Mouse (Mus musculus) gastrocnemius, postnatal 10 days (tissue): ENCODE data around the gene Cfap298. TPM values are rescaled to one million over a fixed set of nuclear protein-coding genes. Genes with fewer than 3 reads are reported as not detected.

Experiments used
- DNase-seq: peaks from one replicate; pipeline ENCODE4 v3.0.0; 2021; ENCODE audit warnings: mixed read lengths
- long read RNA-seq, 2 experiments: library from polyadenylated mRNA; stranded (forward); transcript quantifications; one replicate each; pipeline ENCODE4 v2.0.0; 2021
- total RNA-seq, 2 experiments: library from RNA; stranded (reverse); gene quantifications; 2 replicates each; pipeline ENCODE4 v1.2.3; 2021

The Cfap298 gene
- 10 to 100 TPM; 23.8 to 27.0 TPM for total RNA-seq
- long read RNA-seq, experiment 1, transcript Cfap298-201 (7 exons, 1,430 nt): major isoform, 37 of 39 reads
- long read RNA-seq, experiment 1, partial matches to known transcripts: 2 of 39 reads
- long read RNA-seq, experiment 1, other reads (novel, unspliced or antisense): 0 of 39 reads
- long read RNA-seq, experiment 2, transcript Cfap298-201 (7 exons, 1,430 nt): major isoform, 43 of 43 reads
- long read RNA-seq, experiment 2, partial matches to known transcripts: 0 of 43 reads
- long read RNA-seq, experiment 2, other reads (novel, unspliced or antisense): 0 of 43 reads

DNA sequence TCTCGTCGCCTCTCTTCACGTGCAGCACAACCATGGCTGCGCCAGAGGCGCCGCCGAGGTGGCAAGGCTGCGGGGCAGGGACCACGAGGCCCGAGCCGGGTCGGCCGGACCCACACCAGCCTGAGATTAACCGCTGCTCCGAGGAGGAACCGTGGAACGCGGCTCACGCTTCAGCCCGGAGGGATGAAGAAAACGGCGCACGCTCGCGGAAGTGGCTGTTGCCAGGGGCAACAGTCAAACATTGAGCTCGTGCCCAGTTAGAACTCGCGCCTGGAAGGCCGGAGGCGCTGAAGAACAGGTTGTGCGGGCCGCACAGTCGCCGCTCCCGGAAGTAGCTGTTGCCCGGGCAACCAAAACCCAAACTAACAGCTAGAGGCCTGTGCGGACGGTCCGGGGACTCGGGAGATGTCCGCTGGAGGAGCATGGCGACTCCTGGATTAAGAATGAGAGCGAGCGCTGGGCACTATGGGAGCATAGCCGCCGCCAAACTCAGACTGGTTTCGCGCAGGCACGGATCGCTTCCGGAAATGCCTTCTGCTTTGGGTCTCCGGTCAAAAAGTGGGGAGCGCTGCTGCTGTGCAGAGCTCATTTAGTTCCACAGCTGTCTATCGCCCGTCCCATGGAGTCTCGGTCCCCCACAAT, at the start of gene Cfap298:
Gene Cfap298, minus strand, starts transcription at position 428 of the 642 bp plus-strand sequence.
- peak; percentile 91 for DNase-seq

DNA sequence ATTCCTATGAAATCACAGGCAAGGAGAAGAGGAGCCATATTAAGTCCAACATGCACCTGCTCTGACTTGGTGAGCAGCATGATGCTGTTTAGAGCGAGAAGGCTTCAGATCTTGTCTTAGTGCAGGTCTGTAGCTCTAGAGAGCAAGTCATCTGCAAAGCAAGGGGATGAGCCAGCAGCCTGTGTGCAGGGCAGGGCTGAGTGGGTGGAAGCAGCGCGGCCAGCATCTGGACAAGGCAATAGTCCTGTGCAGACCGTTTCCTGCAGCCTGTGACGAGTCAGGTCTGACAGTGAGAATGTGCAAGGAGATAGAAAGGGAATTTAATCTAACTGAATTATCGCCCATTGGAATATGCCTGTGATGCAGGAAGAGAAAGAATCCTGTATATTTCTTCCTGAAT, 36.1 kb upstream of the Cfap298 start:
- no peak for DNase-seq

GRCm38 (mm10) chr16:90966241-90966640, 31.3 kb upstream of the Cfap298 start:
- no peak for DNase-seq

- DNase-seq: no peak
These were observed 29.4 kb upstream of the Cfap298 start for GRCm38 (mm10) chr16:90964302-90964701.

DNA sequence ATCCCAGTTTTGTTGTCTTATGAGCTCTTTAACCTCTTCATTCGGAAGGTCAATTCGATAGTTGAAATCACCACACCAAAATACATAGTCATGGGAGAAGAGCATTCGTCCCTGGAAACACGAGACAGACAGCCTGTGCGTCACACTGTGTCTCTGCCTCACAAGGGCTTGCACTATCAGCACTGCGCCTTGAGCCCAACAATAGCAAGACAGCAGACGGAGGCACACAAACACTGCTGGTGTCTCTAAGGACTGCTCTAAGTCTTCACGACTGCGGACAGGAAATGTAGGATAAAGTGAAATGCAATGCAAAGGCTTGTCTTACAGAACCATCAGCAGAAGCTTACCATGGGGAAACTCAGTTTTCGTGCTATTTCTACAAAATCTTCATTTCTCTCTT, 29.0 kb upstream of the Cfap298 start:
- DNase-seq: no peak

DNA sequence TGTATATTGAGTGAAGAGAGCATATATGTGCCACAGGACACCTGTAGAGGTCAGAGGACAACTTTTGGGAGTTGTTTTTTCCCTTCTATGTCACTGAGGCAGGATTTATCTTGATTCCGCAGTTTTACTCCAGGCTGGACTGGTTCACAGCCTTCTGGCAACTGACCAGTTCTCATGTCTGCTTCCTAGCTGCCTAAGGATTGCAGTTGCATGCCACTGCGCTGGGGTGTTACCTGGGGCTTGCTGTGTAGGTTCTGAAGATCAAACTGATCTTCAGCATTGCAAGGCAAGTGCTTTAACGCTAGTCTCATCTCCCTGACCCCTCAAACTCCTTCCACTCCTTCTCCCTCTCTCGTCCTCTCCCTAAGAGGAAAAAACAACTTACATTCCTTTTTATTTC, 28.3 kb upstream of the Cfap298 start:
- DNase-seq: no peak

DNA sequence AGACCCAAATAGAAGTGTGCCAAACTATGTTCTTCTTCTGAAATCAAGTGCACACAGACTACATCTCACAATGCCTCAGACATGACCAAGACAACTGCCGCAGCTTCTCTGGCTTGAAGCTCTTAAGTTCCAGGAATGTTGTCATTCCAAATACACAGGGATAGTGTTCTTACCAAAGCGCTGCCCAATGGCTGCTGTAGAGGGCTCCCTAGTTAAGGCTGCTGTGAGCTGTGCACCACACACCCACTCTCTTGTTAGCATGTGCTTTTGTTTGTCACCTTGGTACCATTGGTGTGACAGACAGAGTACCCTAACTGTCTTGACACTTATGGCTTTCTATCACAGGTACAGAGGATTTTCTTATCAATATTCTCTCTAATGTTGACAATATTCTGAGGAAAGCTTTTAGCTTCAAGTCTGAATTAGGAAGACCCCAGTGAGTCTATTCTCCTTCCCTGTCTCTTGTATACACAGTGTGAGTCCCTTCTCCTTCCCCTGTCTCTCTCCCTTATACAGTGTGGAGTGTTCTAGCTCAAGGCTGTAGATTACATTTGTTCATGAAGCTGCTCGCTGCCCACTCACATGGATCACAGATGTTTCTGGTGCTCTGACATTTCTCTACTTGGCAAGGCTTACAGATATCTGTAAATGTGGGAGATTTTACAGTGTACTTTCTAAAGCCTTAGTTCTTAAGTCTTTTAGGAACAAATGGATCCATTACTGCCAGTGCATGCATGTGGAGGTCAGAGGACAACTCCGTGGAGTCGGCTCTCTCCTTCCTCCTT, 23.6 kb upstream of the Cfap298 start:
- DNase-seq: no peak

DNA sequence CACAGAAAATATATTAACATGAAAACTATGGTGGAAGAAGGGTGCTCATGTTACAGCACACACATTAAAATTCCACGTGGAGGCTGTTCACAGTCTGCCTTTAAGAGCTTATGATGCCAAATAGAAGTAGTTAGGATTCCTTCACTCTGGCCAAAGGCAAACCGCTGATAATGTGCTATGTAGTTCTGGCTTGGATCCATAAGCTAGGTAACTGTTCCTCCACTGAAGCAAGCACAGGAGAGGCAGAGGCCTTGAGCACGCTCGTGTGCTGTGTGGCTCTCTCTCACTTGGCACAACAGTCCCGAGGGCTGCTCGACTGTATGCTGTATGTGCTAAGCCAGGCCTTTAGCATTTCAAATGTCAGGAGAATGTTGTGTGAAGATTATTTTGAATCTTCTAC, 20.6 kb upstream of the Cfap298 start:
- DNase-seq: no peak

DNA sequence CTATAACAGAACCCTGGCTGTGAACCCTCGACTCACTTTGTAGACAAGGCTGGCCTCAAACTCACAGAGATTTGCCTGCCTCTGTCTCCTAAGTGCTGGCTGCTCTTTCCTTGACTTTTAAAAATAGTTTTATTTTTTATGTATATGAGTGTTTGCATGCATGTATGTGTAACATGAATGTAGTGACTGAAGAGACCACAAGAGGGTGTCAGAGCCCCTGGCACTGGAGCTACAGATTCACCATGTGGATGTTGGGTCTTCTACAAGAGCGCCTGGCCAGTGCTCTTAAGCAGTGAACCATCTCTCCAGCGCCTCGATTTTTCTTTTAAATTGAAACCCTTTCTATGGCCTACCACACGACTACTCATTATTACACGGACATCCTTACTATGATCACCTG, 18.9 kb upstream of the Cfap298 start:
- no peak for DNase-seq

DNA sequence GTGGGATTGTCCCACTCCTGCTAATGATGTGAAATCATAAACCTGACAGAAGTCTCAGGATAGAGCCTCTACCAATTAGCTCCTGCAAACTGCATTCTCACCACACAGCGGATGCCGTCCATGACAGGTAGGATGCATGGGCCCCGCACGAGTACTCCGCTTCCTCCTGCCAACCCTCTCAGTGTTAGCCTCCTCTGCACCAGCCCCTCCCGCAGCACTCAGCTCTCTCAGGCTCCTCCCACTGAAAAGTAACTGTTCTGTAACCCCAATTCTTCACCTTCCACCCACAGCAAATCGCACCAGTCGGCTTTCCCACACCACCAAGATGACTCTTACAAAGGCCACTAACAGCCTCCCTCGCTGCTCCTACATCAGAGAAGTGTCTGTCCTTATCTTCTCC, 18.2 kb upstream of the Cfap298 start:
- no peak for DNase-seq

- DNase-seq: no peak
These were observed 15.5 kb upstream of the Cfap298 start for GRCm38 (mm10) chr16:90950354-90950963.

GRCm38 (mm10) chr16:90946977-90947376, 12.1 kb upstream of the Cfap298 start:
- DNase-seq: no peak

- DNase-seq: no peak
These were observed 6.3 kb upstream of the Cfap298 start for GRCm38 (mm10) chr16:90941246-90941645.

- DNase-seq: peak; percentile 67
These were observed 674 bp downstream of the Cfap298 start for GRCm38 (mm10) chr16:90934193-90934686.

DNA sequence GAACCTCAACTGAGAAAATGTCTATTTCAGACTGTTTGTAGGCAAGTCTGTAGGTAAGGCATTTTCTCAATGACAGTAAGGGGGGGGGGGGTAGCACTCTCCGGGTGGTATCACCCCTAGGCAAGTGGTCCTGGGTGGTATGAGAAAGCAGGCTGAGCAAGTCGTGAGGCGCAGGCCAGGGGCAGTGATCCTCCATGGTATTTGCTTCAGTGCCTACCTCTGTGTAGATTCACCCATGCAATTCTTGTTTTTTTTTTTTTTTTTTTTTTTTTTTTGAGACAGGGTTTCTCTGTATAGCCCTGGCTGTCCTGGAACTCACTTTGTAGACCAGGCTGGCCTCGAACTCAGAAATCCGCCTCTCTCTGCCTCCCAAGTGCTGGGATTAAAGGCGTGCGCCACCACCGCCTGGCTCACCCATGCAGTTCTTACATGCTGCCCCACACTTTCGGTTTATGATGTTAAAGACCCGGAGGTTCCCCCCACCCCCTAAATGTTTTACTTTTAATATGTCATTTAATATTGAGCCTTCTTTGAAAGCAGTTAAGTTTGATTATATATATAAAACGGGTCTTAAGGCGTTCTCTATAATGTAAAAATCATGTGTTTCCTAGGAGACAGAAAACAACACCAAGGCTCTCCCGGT, 1.3 kb downstream of the Cfap298 start:
- DNase-seq: no peak

DNA sequence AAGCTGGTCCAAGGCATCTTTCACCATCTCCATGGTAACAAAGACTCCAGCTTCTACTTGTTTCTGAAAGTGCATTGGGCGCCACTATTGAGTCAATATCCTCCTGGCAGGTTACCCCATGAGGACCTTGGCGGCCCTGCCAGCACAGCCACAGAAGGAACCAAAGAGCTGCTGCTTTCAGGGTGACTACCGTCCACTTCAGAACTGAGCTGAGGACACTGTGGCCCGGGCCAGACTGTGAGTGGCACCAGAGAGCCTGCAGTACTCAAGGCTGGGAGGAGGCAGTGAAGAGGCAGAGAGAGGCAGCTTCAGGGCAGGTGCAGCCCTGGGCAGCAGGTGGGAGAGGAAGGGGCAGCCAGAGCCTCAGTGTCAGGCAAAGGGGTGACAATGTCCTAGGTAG, 7.5 kb downstream of the Cfap298 start:
- no peak for DNase-seq

DNA sequence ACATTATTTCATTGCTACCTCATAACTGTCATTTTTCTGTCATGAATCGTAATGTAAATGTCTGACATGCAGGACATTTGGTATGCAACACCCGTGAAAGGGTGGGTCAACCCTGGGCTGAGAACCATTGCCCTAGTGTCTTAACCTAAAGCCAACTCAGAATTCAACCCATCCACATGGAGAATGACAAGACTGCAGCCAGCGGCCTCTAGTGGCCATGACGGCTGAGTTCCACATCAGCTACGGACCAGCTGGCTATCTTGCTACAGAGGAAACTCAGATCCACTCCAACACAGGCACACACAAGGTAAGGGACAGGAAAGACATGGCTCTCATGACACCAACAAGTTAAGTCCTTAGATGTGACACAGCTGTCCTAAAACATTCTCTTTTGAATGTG, 9.5 kb downstream of the Cfap298 start:
- peak; percentile 70 for DNase-seq

DNA sequence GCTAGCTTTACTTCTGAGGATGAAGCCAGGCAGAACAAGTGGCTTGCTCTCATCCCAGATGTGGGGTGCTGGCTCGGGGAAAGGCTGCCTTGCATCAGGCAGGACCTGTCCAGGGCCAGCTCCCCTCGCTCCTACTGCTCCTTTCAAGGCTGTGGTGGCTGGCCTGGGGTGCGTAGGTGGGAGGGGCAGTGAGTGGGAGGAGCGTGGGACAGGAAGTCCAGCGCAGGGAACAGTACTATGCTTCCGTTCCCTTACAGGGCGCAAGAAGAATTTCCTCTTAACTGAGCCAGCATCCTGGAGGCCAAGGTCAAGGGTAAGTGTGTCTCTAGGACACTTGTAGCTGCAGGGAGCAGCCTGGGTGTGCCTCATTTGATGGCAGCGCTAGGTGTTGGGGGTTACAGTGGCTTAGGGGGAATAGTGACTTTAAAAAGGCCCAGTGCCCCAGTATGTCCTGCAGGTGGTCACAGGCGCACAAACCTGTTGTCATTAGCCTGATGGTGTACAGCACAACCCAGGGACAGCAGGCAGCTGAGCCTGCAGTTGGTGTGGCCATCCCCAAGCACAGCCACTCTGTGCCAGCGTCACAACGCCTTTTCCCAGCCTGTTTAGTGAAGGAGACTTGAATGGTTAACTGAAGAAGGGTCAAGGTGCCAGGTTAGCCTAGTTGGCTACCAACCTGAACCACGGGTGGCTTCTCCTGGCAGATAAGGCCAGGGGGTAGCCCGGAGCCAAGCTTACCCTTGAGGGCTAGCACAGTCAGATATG, 10.1 kb downstream of the Cfap298 start:
- DNase-seq: no peak

- no peak for DNase-seq
These were observed 13.3 kb downstream of the Cfap298 start for GRCm38 (mm10) chr16:90921471-90922159.

- DNase-seq: no peak
These were observed 17.8 kb downstream of the Cfap298 start for GRCm38 (mm10) chr16:90917156-90917555.

DNA sequence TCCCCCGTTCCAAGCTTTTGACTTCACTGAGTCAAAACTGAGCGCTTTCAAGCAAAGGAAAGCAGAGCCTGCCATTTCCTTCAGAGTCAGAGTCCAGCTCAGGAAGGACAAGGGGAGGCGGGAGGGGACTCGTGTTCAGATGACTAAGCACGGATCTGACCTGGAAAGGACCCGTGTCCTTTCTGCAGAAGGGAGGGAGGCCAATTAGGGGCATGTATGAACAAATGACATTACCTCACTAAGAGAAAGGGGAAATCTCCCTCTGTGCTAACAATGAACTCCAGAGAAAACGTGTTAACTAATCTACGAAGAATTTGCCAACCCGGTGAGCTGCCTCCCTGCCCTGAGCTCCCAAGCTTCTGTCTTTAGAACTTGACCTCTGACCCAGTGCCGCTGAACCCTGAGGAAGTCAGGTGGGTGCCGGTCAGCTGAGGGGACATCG, 18.9 kb downstream of the Cfap298 start:
- DNase-seq: no peak
